ENCODE assay signal across 8 mouse cellular contexts in the genomic region with DNA sequence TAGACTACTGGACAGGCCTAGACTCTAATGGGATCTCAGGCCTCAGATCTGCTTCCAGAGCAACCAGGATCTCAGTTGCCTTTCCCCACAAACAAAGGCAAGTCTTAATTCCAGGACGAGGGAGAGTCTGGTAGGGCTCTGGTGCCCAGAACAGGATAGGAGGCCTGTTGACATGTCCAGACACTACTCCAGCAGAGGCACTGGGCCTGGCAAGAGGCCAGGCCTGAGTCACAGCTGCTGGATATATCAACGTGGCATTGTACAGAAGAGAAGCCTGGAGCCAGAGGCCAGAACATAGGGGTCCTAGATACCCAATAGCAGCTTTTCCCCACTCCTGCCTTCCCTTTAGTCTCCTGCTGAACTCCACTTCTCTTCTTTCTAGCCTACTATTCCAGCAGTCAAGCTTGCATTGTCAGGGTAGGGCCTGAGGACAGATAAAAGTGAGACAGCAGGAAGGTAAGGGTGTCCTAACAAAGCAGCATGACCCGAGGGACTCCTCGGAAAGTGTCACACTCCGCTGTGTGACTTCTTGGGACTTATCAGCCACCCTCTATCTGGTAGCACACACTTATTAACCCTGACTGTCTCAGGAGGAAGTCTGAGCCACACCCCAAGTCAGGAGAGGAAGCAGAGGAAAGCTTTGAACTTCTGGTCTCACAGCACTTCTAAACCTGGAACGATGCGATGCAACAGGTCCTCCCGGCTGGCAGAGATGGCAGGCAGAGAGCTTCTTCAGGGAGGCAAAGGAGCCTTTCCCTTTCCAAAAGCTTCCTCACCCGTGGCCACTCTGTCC. TPM values are rescaled to one million over a fixed set of nuclear protein-coding genes. Genes with fewer than 3 reads are reported as not detected.
A peak's percentile ranks its signal among the peaks of the same experiment; 100 is the strongest.
DNase-seq lines count a peak whose midpoint lies in the region; ATAC-seq and TF ChIP-seq lines count a peak whose summit lies in the region.

No protein-coding gene starts in this region.

- H3K4me1 ChIP-seq in kidney, postnatal 0 days (replicated peaks; ENCODE audit: insufficient read depth, low read length): peaks cover 28% of the 10 kb centered on the region

- H3K36me3 ChIP-seq in kidney, postnatal 0 days (ENCODE audit: insufficient read depth, low read length): no peaks in the 10 kb centered on the region

- DNase-seq in ovary, adult 18-20 months (ENCODE audit: low spot score): peak; percentile 58
- DNase-seq in ovary, postnatal 14 days (ENCODE audit: low spot score): no peak
- DNase-seq in adrenal gland, postnatal 14 days: peak; percentile 86
- peak; percentile 64 to 74 for DNase-seq in gastrocnemius, postnatal 36 days
- DNase-seq in kidney, postnatal 0 days (ENCODE audit: low spot score): no peak
- peak; percentile 66 for DNase-seq in lung, postnatal 14 days
- DNase-seq in frontal cortex, postnatal 25 days (ENCODE audit: low spot score in 2 of 2): no peak
- DNase-seq in T-cell, adult 2 months (ENCODE audit: low spot score): no peak

- intact Hi-C loops in gastrocnemius, postnatal 36 days (cut with DNase I): no loop called here

- no peak overlapping the region for H3K4me2 ChIP-seq in kidney, postnatal 0 days (ENCODE audit: low read length)

- no peak for TF ChIP-seq CTCF in kidney, postnatal 0 days (IDR thresholded peaks at IDR 0.05; ENCODE audit: low read depth)

- 58% methylated on average over 9 of the region's 9 CpGs for WGBS in kidney, postnatal 0 days

- H3K27ac ChIP-seq in kidney, postnatal 0 days: peak overlapping the region; percentile 39; the same call in 1 of the 2 replicates

- ATAC-seq in kidney, postnatal 0 days (replicated peaks; ENCODE audit: low FRiP score, low read depth): no peak

- no peaks in the 10 kb centered on the region for H3K9me3 ChIP-seq in kidney, postnatal 0 days (replicated peaks; ENCODE audit: low read length)

- H3K4me3 ChIP-seq in kidney, postnatal 0 days (replicated peaks; ENCODE audit: low read depth, low read length): no peak overlapping the region

- H3K9ac ChIP-seq in kidney, postnatal 0 days (ENCODE audit: low read depth, low read length): no peak overlapping the region

- no peaks in the 10 kb centered on the region for H3K27me3 ChIP-seq in kidney, postnatal 0 days (ENCODE audit: insufficient read depth, low read length)

RNA-seq across cellular contexts. Expression of a gene that starts 14.7 kb away (rescaled TPM):
- total RNA-seq in adrenal gland, postnatal 14 days (2021): 97.6 and 99.3 TPM in 2 replicates
- 10 to 100 TPM; 75.3 to 79.8 TPM for total RNA-seq in gastrocnemius, postnatal 36 days (2021)
- polyA plus RNA-seq in kidney, postnatal 0 days (2015; fragmentation: Nextera tagmentation; extraction: Ambion mirVana): 99.3 and 108 TPM in 2 replicates

RNA-seq across cellular contexts. Expression of a gene that starts 34.0 kb away (rescaled TPM):
- 11.0 and 11.5 TPM in 2 replicates for total RNA-seq in adrenal gland, postnatal 14 days (2021)
- total RNA-seq in gastrocnemius, postnatal 36 days (2021): 1 to 10 TPM; 1.2 to 1.4 TPM
- 32.6 and 33.3 TPM in 2 replicates for polyA plus RNA-seq in kidney, postnatal 0 days (2015; fragmentation: Nextera tagmentation; extraction: Ambion mirVana)

RNA-seq across cellular contexts. Expression of a gene that starts 37.2 kb away (rescaled TPM):
- 4.2 and 4.4 TPM in 2 replicates for total RNA-seq in adrenal gland, postnatal 14 days (2021)
- total RNA-seq in gastrocnemius, postnatal 36 days (2021): under 1 TPM; 0.17 to 0.33 TPM
- polyA plus RNA-seq in kidney, postnatal 0 days (2015; fragmentation: Nextera tagmentation; extraction: Ambion mirVana): 12.5 and 13.8 TPM in 2 replicates

RNA-seq across cellular contexts. Expression of a gene that starts 53.1 kb away (rescaled TPM):
- not detected in 2 replicates for total RNA-seq in adrenal gland, postnatal 14 days (2021)
- not detected for total RNA-seq in gastrocnemius, postnatal 36 days (2021)
- polyA plus RNA-seq in kidney, postnatal 0 days (2015; fragmentation: Nextera tagmentation; extraction: Ambion mirVana): 27.4 and 28.9 TPM in 2 replicates

RNA-seq across cellular contexts. Expression of a gene that starts 57.8 kb away (rescaled TPM):
- total RNA-seq in adrenal gland, postnatal 14 days (2021): 133 and 138 TPM in 2 replicates
- 10 to 100 TPM; 70.6 to 76.1 TPM for total RNA-seq in gastrocnemius, postnatal 36 days (2021)
- polyA plus RNA-seq in kidney, postnatal 0 days (2015; fragmentation: Nextera tagmentation; extraction: Ambion mirVana): 164 and 173 TPM in 2 replicates

Comparison
In these comparisons a context has a peak if more than half of its experiments do, and no peak if none do; other contexts are left out.
1. DNase-seq: peak in ovary, adult 18-20 months (single experiment), adrenal gland, postnatal 14 days (single experiment), gastrocnemius, postnatal 36 days (2 of 2) and lung, postnatal 14 days (single experiment); none in ovary, postnatal 14 days (single experiment), kidney, postnatal 0 days (single experiment), frontal cortex, postnatal 25 days (0 of 2) and T-cell, adult 2 months (single experiment).